Mouse (Mus musculus) hindbrain, embryonic 11.5 days (tissue): ENCODE data around the gene Etfbkmt. TPM values are rescaled to one million over a fixed set of nuclear protein-coding genes. Genes with fewer than 3 reads are reported as not detected.
A peak's percentile ranks its signal among the peaks of the same experiment; 100 is the strongest.

ENCODE experiments used
- ATAC-seq: fragments of 200-750 bp; cut with Nextera tagmentation; 2 replicates; pipeline ENCODE4 v1.8.0; 2017; ENCODE audit warnings: mild to moderate bottlenecking, moderate TSS enrichment, moderate library complexity; ENCODE audit not compliant: low FRiP score
- DNase-seq: peaks from one replicate; pipeline ENCODE4 v3.0.0-alpha.2; 2015; ENCODE audit warnings: low spot score
- H3K27ac ChIP-seq: fragments of 300-500 bp; sonication (generic); 2 replicates; pipeline ENCODE4 v1.5.1; 2014; ENCODE audit warnings: mild to moderate bottlenecking, low read depth, low read length
- H3K27me3 ChIP-seq: fragments of 300-500 bp; sonication (generic); 2 replicates; pipeline ENCODE4 v1.6.1; 2014; ENCODE audit warnings: mild to moderate bottlenecking, low read length, moderate library complexity, mixed read lengths; ENCODE audit not compliant: control insufficient read depth, insufficient read depth
- H3K36me3 ChIP-seq: fragments of 300-500 bp; sonication (generic); 2 replicates; pipeline ENCODE4 v1.6.1; 2014; ENCODE audit warnings: mild to moderate bottlenecking, low read length, moderate library complexity, mixed read lengths; ENCODE audit not compliant: control insufficient read depth, insufficient read depth
- H3K4me1 ChIP-seq: fragments of 300-500 bp; sonication (generic); replicated peaks from 2 replicates; pipeline ENCODE4 v1.6.1; 2014; ENCODE audit warnings: low read length, mixed read lengths; ENCODE audit not compliant: control insufficient read depth, insufficient read depth
- H3K4me2 ChIP-seq: fragments of 300-500 bp; sonication (generic); replicated peaks from 2 replicates; pipeline ENCODE4 v1.6.1; 2014; ENCODE audit warnings: mild to moderate bottlenecking, low read depth, low read length
- H3K4me3 ChIP-seq: fragments of 300-500 bp; sonication (generic); 2 replicates; pipeline ENCODE4 v1.5.1; 2014; ENCODE audit warnings: low read depth, low read length
- H3K9ac ChIP-seq: fragments of 300-500 bp; sonication (generic); 2 replicates; pipeline ENCODE4 v1.6.1; 2014; ENCODE audit warnings: low read depth, low read length
- H3K9me3 ChIP-seq: fragments of 300-500 bp; sonication (generic); 2 replicates; pipeline ENCODE4 v1.6.1; 2016; ENCODE audit warnings: low read length; ENCODE audit not compliant: control insufficient read depth
- WGBS: fragments of 180-500 bp; shearing (Covaris S2); extraction: QIAGEN DNeasy Blood & Tissue Kit; methylation state at CpG from one replicate; pipeline ENCODE4 v1.1.7; 2014; 5-methylcytosine and 5-hydroxymethylcytosine counted together
- polyA plus RNA-seq: library from polyadenylated mRNA; unstranded; fragments of >200 nt; fragmentation: Nextera tagmentation; extraction: Ambion mirVana; gene quantifications from 2 replicates; pipeline ENCODE4 v1.2.1, GENCODE M21; 2014

Gene Etfbkmt
- polyA plus RNA-seq, 1 experiment from 2014 or later: 8.8 TPM

GRCm38 (mm10) chr6:149141393-149142173 lies 1.9 kb downstream of the Etfbkmt start:
- peak overlapping the region; percentile 47 for H3K4me2 ChIP-seq
- 6% methylated on average over 36 of the region's 36 CpGs for WGBS
- no peaks in the 10 kb centered on the region for H3K4me1 ChIP-seq
- H3K4me3 ChIP-seq: peak overlapping the region; percentile 43
- ATAC-seq: peak; percentile 92
- no peaks in the 10 kb centered on the region for H3K27me3 ChIP-seq
- no peak overlapping the region for H3K27ac ChIP-seq
- H3K36me3 ChIP-seq: no peaks in the 10 kb centered on the region
- no peaks in the 10 kb centered on the region for H3K9me3 ChIP-seq
- DNase-seq: peak; percentile 86
- H3K9ac ChIP-seq: peak overlapping the region; percentile 60

- no peaks in the 10 kb centered on the region for H3K36me3 ChIP-seq
- H3K27ac ChIP-seq: no peak overlapping the region
- H3K9ac ChIP-seq: no peak overlapping the region
- H3K27me3 ChIP-seq: no peaks in the 10 kb centered on the region
- ATAC-seq: no peak
- no peak overlapping the region for H3K4me3 ChIP-seq
- no peaks in the 10 kb centered on the region for H3K4me1 ChIP-seq
- DNase-seq: no peak
- H3K4me2 ChIP-seq: no peak overlapping the region
- no peaks in the 10 kb centered on the region for H3K9me3 ChIP-seq
- 90% methylated on average over 1 of the region's 1 CpGs for WGBS
Observed at GRCm38 (mm10) chr6:149145143-149145542, 5.5 kb downstream of the Etfbkmt start.

- no peak for DNase-seq
- Histone ChIP-seq H3K27ac (no peak overlapping the region), H3K4me2 (no peak overlapping the region), H3K9me3 (no peaks in the 10 kb centered on the region), H3K4me3 (no peak overlapping the region), H3K4me1 (no peaks in the 10 kb centered on the region), H3K36me3 (no peaks in the 10 kb centered on the region), H3K27me3 (no peaks in the 10 kb centered on the region), H3K9ac (no peak overlapping the region)
- no peak for ATAC-seq
- 92% methylated on average over 7 of the region's 7 CpGs for WGBS
Observed at GRCm38 (mm10) chr6:149148436-149149229, 9.0 kb downstream of the Etfbkmt start.

GRCm38 (mm10) chr6:149152119-149152518 lies 12.5 kb downstream of the Etfbkmt start:
- Histone ChIP-seq H3K27ac (no peak overlapping the region), H3K9ac (no peak overlapping the region), H3K4me1 (no peaks in the 10 kb centered on the region), H3K9me3 (no peaks in the 10 kb centered on the region), H3K36me3 (0 out of 2 replicates have a peak, but pooled peaks cover 2% of the 10 kb centered on the region), H3K27me3 (no peaks in the 10 kb centered on the region), H3K4me2 (no peak overlapping the region), H3K4me3 (no peak overlapping the region)
- 97% methylated on average over 2 of the region's 2 CpGs for WGBS
- ATAC-seq: no peak
- DNase-seq: no peak

- ATAC-seq: no peak
- WGBS: 46% methylated on average over 6 of the region's 6 CpGs
- Histone ChIP-seq H3K9me3 (no peaks in the 10 kb centered on the region), H3K4me2 (no peak overlapping the region), H3K9ac (no peak overlapping the region), H3K4me3 (no peak overlapping the region), H3K27ac (no peak overlapping the region), H3K4me1 (no peaks in the 10 kb centered on the region), H3K36me3 (0 out of 2 replicates have a peak, but pooled peaks cover 7% of the 10 kb centered on the region), H3K27me3 (no peaks in the 10 kb centered on the region)
- no peak for DNase-seq
Observed at GRCm38 (mm10) chr6:149153473-149154115, 13.9 kb downstream of the Etfbkmt start.

GRCm38 (mm10) chr6:149154116-149155030 lies 14.7 kb downstream of the Etfbkmt start:
- Histone ChIP-seq H3K36me3 (0 out of 2 replicates have a peak, but pooled peaks cover 7% of the 10 kb centered on the region), H3K9me3 (no peaks in the 10 kb centered on the region), H3K27me3 (no peaks in the 10 kb centered on the region), H3K4me3 (no peak overlapping the region), H3K4me2 (no peak overlapping the region), H3K4me1 (no peaks in the 10 kb centered on the region), H3K27ac (no peak overlapping the region), H3K9ac (no peak overlapping the region)
- ATAC-seq (peak; percentile 47; the same call in 1 of the 2 replicates), DNase-seq (no peak)
- WGBS: 22% methylated on average over 8 of the region's 8 CpGs

GRCm38 (mm10) chr6:149155031-149155841 lies 15.6 kb downstream of the Etfbkmt start:
- DNase-seq (no peak), ATAC-seq (0 out of 2 replicates have a peak, but pooled peaks have one; percentile 22)
- Histone ChIP-seq H3K4me2 (no peak overlapping the region), H3K9ac (no peak overlapping the region), H3K9me3 (no peaks in the 10 kb centered on the region), H3K27ac (no peak overlapping the region), H3K36me3 (0 out of 2 replicates have a peak, but pooled peaks cover 7% of the 10 kb centered on the region), H3K27me3 (no peaks in the 10 kb centered on the region), H3K4me1 (no peaks in the 10 kb centered on the region), H3K4me3 (no peak overlapping the region)
- WGBS: 66% methylated on average over 3 of the region's 3 CpGs
